Mouse (Mus musculus) ovary, postnatal 36 days (tissue): ENCODE data around the gene Polr3k.

Experiments
- DNase-seq: peaks from one replicate; pipeline ENCODE4 v3.0.0; 2022; ENCODE audit warnings: low spot score, mixed read lengths

The Polr3k gene

DNA sequence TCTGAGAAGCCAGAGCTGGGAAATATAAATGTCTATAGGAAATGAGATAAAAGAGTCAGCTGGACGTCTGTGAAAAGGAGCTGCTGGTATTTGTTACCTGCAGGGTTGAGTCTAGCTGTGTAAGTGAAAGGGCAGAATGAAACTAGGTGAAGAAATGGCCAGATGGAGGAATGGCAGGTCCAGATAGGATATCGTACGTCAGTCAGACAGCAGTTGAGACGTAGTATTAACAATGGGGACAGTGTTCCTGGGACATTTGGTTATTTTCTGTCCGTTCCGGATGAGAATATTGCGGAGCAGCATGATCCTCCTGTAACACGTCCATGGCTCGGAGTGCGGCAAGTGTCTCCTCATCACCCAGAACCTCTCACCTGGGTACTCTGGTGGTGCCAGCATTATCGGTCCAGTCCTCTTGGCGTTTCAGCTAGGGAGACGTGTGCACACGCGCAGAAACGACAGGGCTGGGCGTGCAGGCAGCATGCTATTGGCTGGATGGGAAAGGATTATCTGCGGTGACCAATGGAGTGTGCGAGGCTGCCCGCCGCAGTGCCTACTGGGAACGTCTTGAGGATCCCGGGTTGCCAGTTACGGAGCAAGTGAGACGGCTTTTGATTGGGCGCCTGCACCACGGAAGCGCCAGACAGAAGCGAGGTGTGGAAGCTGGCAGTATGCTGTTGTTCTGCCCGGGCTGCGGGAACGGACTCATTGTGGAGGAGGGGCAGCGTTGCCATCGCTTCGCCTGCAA is at the start of gene Polr3k:
TSS of gene Polr3k (plus strand) at position 547 of the 745 bp plus-strand sequence.
- peak; percentile 90 for DNase-seq

DNA sequence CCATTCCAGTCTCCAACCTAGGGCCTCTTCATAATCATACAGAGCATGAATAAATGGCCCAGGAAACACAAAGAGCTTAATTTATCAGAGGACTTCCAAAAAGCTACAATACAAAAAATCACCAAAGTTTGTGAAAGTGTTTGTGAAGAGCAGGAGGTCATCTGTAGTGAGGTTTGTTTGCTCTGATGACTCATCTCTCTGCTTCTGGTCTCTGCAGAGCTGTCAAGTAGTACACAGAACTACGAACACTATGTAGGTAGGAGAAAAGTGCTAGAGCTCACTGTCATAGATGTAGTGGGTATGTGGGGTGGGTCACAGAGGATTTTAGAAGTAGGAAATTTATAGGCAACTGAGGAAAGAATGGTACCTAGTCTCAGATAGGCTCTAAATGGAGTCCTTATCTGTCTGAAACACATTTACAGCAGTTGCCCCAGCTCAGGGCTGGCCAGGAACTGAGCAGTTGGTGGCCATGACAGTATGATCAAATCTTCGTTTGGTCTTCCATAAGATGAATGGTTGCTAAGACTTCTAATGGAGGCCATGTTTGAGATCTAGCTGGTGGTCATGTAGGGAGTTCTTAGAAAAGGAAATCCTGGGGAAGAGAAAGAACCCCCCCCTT is 35.0 kb upstream of the Polr3k start:
- no peak for DNase-seq

DNA sequence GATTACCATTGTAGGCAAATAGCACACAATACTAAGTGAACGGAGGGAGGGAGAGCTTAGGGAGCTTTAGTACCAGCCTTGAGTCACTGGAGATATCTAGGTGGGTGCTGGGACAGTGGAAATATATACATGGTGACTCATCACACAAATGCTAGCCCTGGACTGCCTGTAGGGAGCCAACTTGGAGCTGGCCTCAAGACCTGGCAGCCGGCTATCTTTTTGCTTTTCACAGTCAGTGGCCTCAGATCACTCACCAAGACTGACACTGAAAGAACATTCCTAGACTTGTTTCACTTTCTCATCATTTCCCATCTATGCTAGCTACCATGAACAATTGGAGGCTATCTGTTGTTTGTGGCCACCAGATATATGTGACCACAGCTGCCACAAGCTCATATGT is 31.4 kb upstream of the Polr3k start:
- no peak for DNase-seq

DNA sequence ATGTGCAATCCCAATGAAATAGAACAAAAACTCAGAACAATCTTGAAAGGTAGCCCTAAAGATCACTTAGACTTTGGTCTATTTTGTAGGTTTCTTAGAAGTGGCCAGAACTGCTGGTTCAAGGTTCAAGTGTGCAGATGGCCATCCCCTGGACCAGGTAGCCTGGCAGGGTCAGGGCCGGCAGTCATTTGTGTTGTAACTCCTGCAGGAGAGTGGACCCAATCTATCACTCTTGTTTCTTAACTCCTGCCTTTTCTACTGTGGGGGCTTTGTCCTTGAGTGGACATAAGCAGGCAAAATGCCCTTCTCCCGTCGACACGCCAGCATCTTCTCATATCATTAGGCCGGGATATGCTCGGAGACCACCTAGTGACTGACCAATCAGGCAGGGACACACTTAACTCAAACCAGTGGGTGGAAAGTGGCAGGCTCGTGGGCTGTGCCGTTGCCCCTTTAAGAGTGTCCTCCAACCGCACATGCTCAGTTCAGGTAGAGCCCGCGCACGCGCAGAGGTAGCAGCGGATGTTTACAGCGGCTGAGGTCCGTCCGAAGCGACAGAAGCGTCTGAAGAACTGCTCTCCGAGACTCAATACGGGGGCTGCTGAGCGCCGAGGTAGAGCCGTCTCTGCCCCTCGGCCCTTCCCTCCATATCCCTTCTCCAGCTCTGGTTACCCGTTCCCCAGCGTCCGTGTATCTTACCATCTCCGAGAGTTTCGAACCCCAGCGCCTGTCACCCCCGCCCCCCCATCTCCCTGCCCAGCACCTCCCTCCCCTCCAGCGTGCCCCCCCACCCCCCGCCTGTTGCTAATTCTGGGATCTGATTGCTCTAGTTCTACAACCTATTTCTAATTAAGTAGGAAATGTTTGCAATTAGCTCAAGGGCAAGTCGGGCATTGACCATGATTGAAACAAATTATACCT is 26.5 kb upstream of the Polr3k start, which contains the start of gene Pcmtd2:
TSS of gene Pcmtd2 (plus strand) at position 483 of the 921 bp plus-strand sequence.
- DNase-seq = peak; percentile 90

- no peak for DNase-seq
Measured at GRCm38 (mm10) chr2:181838293-181838680, 25.9 kb upstream of the Polr3k start.

- no peak for DNase-seq
Measured at GRCm38 (mm10) chr2:181845709-181846394, 18.3 kb upstream of the Polr3k start.

DNA sequence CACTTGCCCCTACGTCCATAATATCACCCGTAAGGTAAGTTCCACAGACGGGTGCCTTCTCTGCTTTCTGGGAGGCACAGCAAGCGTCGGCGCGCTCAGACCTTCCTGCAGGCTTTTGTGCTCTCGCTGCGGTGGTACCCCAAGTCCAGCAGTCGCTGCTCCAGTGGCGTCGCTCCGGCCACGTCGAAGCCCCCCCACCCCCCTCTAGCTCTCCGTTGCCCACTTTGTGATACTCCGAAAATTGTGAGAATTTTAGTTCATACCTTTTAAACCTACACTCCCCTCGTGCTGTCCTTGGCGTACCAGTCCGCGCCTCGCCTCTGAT is 361 bp downstream of the Polr3k start:
- no peak for DNase-seq

GRCm38 (mm10) chr2:181866931-181867330 is 2.8 kb downstream of the Polr3k start:
- peak; percentile 37 for DNase-seq

DNA sequence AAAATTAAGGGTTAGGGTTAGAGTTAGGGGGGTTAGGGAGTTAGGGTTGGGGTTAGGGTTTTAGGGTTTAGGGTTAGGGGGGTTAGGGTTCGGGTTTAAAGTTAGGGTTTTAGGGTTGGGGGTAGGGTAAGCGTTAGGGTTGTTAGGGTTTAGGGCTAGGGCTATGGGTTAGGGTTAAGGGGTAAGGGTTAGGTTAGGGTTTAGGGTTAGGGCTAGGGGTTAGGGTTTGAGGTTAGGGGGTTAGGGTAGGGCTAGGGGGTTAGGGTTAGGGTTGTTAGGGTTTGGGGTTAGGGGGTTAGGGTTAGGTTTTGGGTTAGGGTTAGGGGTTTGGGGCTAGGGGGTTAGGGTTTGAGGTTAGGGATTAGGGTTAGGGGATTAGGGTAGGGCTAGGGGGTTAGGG is 6.9 kb downstream of the Polr3k start:
- DNase-seq = no peak

DNA sequence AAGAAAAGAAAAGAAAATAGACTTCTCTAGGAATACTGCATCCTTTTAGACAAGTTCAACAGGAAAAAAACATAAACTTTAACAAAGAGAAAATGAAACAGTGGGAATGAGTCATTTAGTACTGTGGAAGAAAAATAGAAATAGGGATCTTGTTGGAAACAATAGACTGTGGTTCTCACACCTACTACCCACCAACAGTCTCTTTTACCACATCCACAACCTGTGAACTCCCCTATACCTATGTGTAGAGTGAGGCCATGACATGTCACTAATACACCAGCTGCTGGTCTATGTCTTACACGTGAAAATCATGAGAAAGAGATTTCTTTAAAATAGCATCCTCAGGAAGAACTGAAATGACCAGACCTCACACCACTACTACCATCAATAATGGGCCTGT is 14.8 kb downstream of the Polr3k start:
- DNase-seq = no peak

GRCm38 (mm10) chr2:181883022-181883749 is 19.0 kb downstream of the Polr3k start:
- DNase-seq = no peak

DNA sequence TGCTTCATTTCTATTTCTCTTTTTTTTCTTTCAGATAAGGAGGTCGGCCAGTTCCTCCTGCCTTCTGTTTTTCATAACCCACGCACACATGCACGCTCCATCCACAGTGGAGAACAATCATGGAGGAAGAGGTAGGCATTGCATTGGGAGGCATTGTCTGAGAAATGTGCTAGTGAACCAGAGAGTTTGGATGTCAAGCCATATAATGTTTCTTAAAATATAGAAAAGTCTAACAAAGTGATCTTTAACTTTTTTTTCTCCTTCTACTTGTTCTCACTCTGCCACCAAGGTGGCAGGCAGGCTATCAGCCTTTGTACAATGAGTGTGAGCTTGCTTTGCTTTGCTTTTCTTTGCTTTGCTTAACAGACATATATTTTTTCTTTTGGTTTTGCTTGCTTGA is 53.7 kb downstream of the Polr3k start:
- no peak for DNase-seq

DNA sequence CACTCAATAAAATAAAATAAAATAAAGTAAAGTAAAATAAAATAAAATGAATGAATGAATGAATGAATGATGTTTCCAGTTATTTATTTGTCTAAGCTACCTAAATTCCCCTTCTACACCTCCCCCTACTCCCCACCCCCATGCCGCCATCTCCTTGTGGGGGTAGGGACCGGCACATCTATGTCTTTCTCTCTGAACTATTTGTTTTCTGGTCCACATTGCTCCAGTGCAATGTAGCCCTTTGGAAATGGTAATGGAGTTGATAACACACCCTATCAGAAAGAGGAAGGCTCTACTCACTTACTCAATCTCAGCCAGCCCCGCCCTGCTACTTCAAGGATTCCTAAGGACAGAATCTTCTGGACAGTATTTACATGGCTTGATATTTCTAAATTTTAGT is 54.4 kb downstream of the Polr3k start:
- DNase-seq = no peak
